Mouse (Mus musculus) c-Kit-negative CD71-positive TER-119-positive erythroid progenitor cells, embryonic 14.5 days (primary cell): ENCODE measurements around the gene Gps2.
"Not testable (repeated sequence)": the region's sequence is repeated elsewhere in the genome, so short reads cannot be mapped to it uniquely, and the experiment has no call there.

ENCODE experiments used
- DNase-seq: peaks from one replicate; pipeline ENCODE4 v3.0.0-alpha.2; 2013; ENCODE audit warnings: low read depth, low spot score

Gps2 gene

GRCm38 (mm10) chr11:69936156-69936555 lies 22.5 kb downstream of the Gps2 start:
- no peak for DNase-seq

DNA sequence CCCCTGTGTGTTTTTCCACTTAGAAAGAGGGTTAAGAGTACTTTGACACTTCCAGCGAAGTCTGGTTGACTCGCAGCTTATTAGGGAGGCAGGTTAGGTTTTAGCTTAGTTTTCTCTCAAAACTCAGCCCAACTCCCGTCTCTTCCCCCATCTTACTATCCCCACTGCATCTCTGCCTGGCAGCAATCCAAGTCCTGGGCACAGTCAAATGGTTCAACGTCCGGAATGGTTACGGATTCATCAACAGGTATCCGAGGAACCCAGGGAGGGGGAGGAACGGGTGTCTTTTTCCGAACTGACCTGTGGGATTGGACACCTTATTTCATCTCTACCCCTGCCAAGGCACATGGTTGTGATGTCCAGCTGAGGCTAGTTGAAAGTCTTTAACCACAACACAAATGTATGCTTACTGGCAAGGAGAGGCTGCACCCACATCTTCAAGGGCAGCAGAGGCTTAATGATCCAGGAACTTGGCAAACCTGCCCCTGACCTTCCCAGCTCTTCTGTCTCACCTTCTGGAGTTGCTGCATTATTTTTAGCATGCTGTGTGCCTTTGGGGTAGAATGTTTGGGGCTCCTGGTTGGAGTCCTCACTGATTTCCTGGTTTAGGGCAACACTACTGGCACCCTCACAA lies 23.1 kb downstream of the Gps2 start:
- no peak for DNase-seq

GRCm38 (mm10) chr11:69937385-69937784 lies 23.7 kb downstream of the Gps2 start:
- DNase-seq: no peak

- no peak for DNase-seq
Observed at GRCm38 (mm10) chr11:69937834-69938233, 24.1 kb downstream of the Gps2 start.

GRCm38 (mm10) chr11:69938401-69938979 lies 24.8 kb downstream of the Gps2 start:
- DNase-seq: no peak

DNA sequence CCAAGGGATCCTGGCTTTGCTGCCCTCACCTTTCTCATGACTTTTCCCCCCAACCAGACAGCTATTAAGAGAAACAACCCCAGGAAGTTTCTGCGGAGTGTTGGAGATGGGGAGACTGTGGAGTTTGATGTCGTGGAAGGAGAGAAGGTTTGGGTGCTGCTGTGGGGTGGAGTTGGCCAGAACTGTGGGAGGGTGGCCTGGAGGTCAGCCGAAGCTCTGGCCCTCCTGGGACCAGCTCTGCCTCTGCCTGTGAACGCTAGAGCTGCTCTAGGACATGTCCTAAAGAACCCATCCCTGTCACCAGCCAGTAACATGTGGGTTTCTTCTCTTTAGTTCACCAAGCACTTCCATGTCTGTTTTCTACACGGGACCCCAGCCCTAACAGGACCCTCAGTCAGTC lies 25.5 kb downstream of the Gps2 start:
- DNase-seq: no peak

GRCm38 (mm10) chr11:69939731-69940130 lies 26.0 kb downstream of the Gps2 start:
- DNase-seq: no peak

DNA sequence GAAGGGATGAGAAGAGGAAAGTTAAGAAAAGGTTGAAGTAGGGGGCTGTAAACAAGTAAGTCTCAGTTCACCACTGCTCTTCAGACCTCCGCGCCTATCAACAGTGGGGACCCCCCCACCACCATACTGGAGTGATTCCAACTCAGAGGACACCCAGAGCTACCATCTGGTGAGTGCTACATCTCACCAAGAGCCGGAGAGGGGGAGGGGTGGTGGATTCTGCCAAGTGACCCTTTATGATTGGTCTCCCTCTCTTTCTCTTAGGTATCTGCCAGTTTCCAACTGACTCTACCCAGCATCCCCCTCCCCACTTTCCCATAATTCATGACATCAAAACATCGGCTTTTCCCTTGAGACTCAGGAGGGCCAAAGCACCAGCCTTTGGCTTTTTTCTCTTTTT lies 27.3 kb downstream of the Gps2 start:
- DNase-seq: no peak

GRCm38 (mm10) chr11:69945216-69945615 lies 31.5 kb downstream of the Gps2 start:
- no peak for DNase-seq

- peak; percentile 79 for DNase-seq
Observed at GRCm38 (mm10) chr11:69945997-69946891, 32.6 kb downstream of the Gps2 start.

GRCm38 (mm10) chr11:69947337-69948065 lies 33.8 kb downstream of the Gps2 start:
- DNase-seq: no peak

DNA sequence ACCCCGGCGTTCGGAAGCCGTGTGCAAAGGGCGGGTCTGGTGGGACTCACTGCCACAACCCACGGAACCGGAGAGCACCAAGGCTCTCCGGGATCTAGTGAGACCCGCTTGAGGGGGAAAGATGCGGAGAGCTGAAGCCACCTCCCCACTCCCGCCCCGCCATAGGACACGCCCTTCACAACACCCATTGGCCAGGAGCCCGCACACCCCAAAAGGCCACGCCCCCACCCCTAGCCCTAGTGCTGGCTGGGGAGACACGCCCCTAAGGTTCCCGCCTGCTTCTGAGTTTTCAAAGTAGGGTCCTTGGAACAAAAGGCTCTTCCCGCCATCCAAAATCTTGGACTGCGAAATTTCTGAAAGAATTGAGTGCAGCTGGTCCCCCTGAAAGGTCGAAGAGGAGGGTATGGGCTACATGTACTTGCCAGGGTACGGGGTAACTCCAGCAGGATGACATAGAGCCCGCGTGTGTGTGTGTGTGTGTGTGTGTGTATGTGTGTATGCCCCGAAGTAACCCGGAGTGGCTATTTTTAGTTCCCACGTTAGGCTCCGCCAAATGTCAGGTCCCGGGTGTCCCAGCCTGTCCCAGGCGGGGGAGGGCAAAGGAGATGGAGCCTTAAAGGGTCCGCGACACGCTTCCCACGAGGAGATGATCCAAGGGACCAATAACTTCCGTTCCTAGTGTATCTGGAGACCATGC lies 34.5 kb downstream of the Gps2 start, which contains the start of gene Slc2a4:
TSS of gene Slc2a4 (minus strand) at position 123 of the 697 bp plus-strand sequence.
- peak; percentile 94 for DNase-seq

DNA sequence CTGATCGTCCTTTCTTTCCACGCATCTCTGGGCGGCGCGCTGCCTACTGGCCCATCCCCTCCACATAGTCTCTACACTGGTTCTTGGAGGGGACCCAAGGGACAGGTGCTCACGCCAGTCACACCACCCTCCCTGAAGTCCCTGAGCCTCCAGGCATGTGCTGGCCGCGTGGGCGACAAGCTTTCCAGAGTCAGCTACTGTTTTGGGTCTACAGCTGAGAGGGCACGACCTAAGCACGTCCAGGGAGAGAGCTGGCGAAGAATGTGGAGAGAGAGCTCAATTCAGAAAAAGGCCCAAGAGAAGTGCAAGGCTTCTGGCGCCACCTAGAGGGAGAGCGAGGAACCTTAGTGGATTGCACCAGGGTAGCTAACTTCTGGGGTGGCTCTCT lies 35.1 kb downstream of the Gps2 start:
- peak; percentile 90 for DNase-seq

- DNase-seq: no peak
Observed at GRCm38 (mm10) chr11:69950807-69951459, 37.2 kb downstream of the Gps2 start.

- no peak for DNase-seq
Observed at GRCm38 (mm10) chr11:69952274-69952673, 38.6 kb downstream of the Gps2 start.

GRCm38 (mm10) chr11:69953267-69953915 lies 39.7 kb downstream of the Gps2 start:
- DNase-seq: no peak

DNA sequence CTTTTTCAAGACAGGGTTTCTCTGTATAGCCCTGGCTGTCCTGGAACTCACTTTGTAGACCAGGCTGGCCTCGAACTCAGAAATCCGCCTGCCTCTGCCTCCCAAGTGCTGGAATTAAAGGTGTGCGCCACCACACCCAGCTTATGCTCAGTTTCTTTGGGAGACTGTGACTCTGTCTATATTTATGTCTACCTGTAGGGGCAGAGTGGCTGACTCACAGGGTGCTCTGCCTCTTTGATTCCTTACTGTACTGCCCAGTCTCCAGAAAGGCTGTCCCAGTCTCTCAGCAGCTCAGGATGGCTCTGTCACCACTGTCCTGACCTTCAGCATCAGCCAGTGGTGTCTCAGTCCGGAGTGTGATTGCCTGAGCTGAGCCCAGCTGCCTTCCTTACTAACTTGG lies 41.9 kb downstream of the Gps2 start:
- not testable (repeated sequence) for DNase-seq

DNA sequence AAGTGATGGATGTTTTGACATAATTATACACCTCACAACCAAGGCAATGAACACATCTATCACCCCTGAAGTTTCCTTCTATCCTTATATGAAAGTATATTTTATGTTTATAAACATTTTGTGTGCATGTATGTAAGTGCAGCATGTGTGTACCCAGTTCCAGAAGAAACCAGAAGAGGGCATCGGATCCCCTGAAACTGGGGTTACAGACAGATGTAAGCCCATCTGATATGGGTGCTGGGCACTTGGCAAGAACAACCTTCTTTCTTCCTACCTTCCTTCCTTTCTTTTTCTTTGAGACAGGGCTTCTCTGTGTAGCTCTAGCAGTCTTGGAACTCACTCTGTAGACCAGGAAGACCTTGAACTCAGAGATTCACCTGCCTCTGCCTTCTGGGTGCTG lies 42.5 kb downstream of the Gps2 start:
- DNase-seq: no peak

- no peak for DNase-seq
Observed at GRCm38 (mm10) chr11:69960616-69961015, 46.9 kb downstream of the Gps2 start.

DNA sequence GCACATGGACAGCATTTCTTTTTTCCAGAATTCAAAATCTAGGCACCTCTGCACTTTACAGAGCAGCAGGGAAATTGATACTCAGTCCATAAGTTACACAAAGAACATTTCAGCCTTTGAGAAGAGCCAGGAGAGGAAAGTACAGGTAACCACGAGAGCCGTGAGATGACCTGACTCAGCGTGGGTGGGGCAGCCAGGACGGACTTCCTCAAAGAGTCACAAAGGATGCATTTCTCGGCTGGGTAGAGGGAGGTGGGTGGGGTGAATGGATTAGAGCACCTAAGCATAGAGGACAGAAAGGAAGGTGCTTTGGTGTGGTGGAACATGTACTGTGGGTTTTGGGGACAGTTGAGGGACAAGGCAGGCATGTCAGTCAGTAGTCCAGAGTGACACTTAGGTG lies 48.2 kb downstream of the Gps2 start:
- DNase-seq: no peak
